Comparison of ENCODE assay signal across 15 mouse cellular contexts in the genomic region with DNA sequence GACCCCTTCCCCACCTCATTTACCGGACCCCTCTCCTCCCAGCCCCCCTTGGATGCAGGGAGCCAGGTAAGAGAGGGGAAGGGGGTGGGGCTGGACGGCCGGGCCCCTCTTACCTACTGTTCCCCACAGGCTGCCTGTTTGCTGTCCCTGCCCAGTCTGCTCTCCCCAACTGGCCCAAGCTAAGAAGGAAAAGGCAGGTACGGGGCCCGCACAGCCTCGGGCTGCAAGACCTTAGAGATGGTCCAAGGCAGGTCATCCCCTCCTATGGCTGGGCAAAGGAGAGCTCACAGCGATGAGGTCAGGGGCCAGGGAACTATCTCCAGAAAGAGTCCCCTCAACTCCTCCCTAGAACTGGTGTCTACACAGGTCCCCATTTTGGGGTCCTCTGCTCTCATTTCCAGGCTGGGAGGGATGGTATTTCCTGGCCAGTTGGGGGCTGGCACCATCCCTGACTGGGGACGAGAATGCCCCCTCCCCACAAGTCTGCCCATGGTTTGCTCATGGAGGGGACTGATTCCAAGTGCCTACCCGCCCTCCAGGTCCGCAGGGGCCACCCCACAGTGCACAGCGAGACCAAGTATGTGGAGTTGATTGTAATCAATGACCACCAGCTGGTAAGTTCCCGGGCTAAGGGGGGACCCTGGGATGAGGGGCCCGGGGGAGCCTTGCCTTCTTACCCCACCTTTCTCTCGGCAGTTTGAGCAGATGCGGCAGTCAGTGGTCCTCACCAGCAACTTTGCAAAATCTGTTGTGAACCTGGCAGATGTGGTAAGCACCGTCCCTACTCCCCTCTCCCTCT. TPM values are rescaled to one million over a fixed set of nuclear protein-coding genes. Genes with fewer than 3 reads are reported as not detected.
DNase-seq lines count a peak whose midpoint lies in the region; ATAC-seq lines count a peak whose summit lies in the region.
"Had no signal": no experiment of that assay in that cellular context is flagged by ENCODE, and none has a peak within 500 bp of the region (broad histone marks: within the 10 kb centered on the region; RNA-seq: fewer than 3 reads in every experiment).

No protein-coding gene starts in this region.

- ATAC-seq in kidney, embryonic 16.5 days (ENCODE audit: low FRiP score, low TSS enrichment) = no peak
- ATAC-seq in hindbrain, embryonic 16.5 days = no peak
- ATAC-seq in midbrain, embryonic 15.5 days (replicated peaks) = no peak
- ATAC-seq: intestine, postnatal 0 days; liver, embryonic 12.5 days; lung, postnatal 0 days had no signal

- WGBS in kidney, embryonic 16.5 days = 31% methylated on average over 16 of the region's 16 CpGs
- 20% methylated on average over 16 of the region's 16 CpGs for WGBS in embryonic facial prominence, embryonic 10.5 days
- WGBS in hindbrain, embryonic 16.5 days = 28% methylated on average over 16 of the region's 16 CpGs
- WGBS in midbrain, embryonic 15.5 days = 29% methylated on average over 16 of the region's 16 CpGs

- H3K9me3 ChIP-seq in kidney, embryonic 16.5 days (ENCODE audit: low read length) = no peaks in the 10 kb centered on the region
- H3K9me3 ChIP-seq in embryonic facial prominence, embryonic 10.5 days = no peaks in the 10 kb centered on the region
- H3K9me3 ChIP-seq in hindbrain, embryonic 16.5 days (ENCODE audit: control insufficient read depth, low read length) = no peaks in the 10 kb centered on the region
- no peaks in the 10 kb centered on the region for H3K9me3 ChIP-seq in midbrain, embryonic 15.5 days
- H3K9me3 ChIP-seq: embryonic facial prominence, embryonic 13.5 days; liver, embryonic 12.5 days had no signal

- no peaks in the 10 kb centered on the region for H3K27me3 ChIP-seq in kidney, embryonic 16.5 days (ENCODE audit: insufficient read depth, low read length)
- H3K27me3 ChIP-seq in embryonic facial prominence, embryonic 10.5 days (replicated peaks; ENCODE audit: low read depth, poor library complexity, severe bottlenecking) = peaks cover 21% of the 10 kb centered on the region
- no peaks in the 10 kb centered on the region for H3K27me3 ChIP-seq in hindbrain, embryonic 16.5 days (replicated peaks; ENCODE audit: control insufficient read depth, insufficient read depth, low read length)
- no peaks in the 10 kb centered on the region for H3K27me3 ChIP-seq in midbrain, embryonic 15.5 days (replicated peaks)

- no peaks in the 10 kb centered on the region for H3K36me3 ChIP-seq in kidney, embryonic 16.5 days (ENCODE audit: insufficient read depth, low read length)
- H3K36me3 ChIP-seq in embryonic facial prominence, embryonic 10.5 days (replicated peaks) = peaks cover 16% of the 10 kb centered on the region
- H3K36me3 ChIP-seq in hindbrain, embryonic 16.5 days (ENCODE audit: control insufficient read depth, insufficient read depth, low read length) = peaks cover 9% of the 10 kb centered on the region; the same call in 1 of the 2 replicates
- H3K36me3 ChIP-seq in midbrain, embryonic 15.5 days (replicated peaks) = peaks cover 12% of the 10 kb centered on the region; the same call in 1 of the 2 replicates
- H3K36me3 ChIP-seq: liver, embryonic 12.5 days had no signal

- H3K9ac ChIP-seq in kidney, embryonic 16.5 days (replicated peaks; ENCODE audit: low read length) = 0 out of 2 replicates have a peak overlapping the region, but pooled peaks have one; percentile 10
- H3K9ac ChIP-seq in hindbrain, embryonic 16.5 days (ENCODE audit: low read depth, low read length) = 0 out of 2 replicates have a peak overlapping the region, but pooled peaks have one; percentile 33
- no peak overlapping the region for H3K9ac ChIP-seq in midbrain, embryonic 15.5 days
- H3K9ac ChIP-seq: embryonic facial prominence, embryonic 13.5 days; liver, embryonic 12.5 days had no signal

- H3K4me3 ChIP-seq in kidney, embryonic 16.5 days (ENCODE audit: low read length) = no peak overlapping the region
- peak overlapping the region; percentile 37 for H3K4me3 ChIP-seq in embryonic facial prominence, embryonic 10.5 days
- no peak overlapping the region for H3K4me3 ChIP-seq in hindbrain, embryonic 16.5 days (ENCODE audit: low read length)
- no peak overlapping the region for H3K4me3 ChIP-seq in midbrain, embryonic 15.5 days
- H3K4me3 ChIP-seq: embryonic facial prominence, embryonic 13.5 days; heart, adult 2 months; layer of hippocampus, adult 2 months; liver, embryonic 12.5 days had no signal

- peaks cover 23% of the 10 kb centered on the region for H3K4me1 ChIP-seq in kidney, embryonic 16.5 days (ENCODE audit: insufficient read depth, low read length)
- H3K4me1 ChIP-seq in embryonic facial prominence, embryonic 10.5 days = peaks cover 82% of the 10 kb centered on the region
- peaks cover 28% of the 10 kb centered on the region for H3K4me1 ChIP-seq in hindbrain, embryonic 16.5 days (ENCODE audit: control insufficient read depth, insufficient read depth, low read depth, low read length)
- H3K4me1 ChIP-seq in midbrain, embryonic 15.5 days = peaks cover 48% of the 10 kb centered on the region

- no peak overlapping the region for H3K27ac ChIP-seq in kidney, embryonic 16.5 days (ENCODE audit: low read length)
- peak overlapping the region; percentile 68 for H3K27ac ChIP-seq in embryonic facial prominence, embryonic 10.5 days (replicated peaks)
- no peak overlapping the region for H3K27ac ChIP-seq in hindbrain, embryonic 16.5 days (ENCODE audit: low read depth, low read length)
- peak overlapping the region; percentile 92; the same call in 1 of the 2 replicates for H3K27ac ChIP-seq in midbrain, embryonic 15.5 days
- H3K27ac ChIP-seq: embryonic facial prominence, embryonic 13.5 days; heart, adult 2 months; layer of hippocampus, adult 2 months; liver, embryonic 12.5 days had no signal

- no peak for DNase-seq in kidney, postnatal 14 days
- no peak for DNase-seq in embryonic facial prominence, embryonic 10.5 days (ENCODE audit: low spot score)
- no peak for DNase-seq in spleen, postnatal 14 days (ENCODE audit: low spot score in 2 of 2)
- DNase-seq in kidney, postnatal 25 days = no peak
- DNase-seq: heart, adult 2 months; heart, postnatal 14 days; thymus, adult 18-20 months had no signal

- no peak overlapping the region for H3K4me2 ChIP-seq in kidney, embryonic 16.5 days (replicated peaks; ENCODE audit: low read depth, low read length)
- no peak overlapping the region for H3K4me2 ChIP-seq in hindbrain, embryonic 16.5 days (ENCODE audit: low read length)
- peak overlapping the region; percentile 14; the same call in 1 of the 2 replicates for H3K4me2 ChIP-seq in midbrain, embryonic 15.5 days
- H3K4me2 ChIP-seq: embryonic facial prominence, embryonic 13.5 days; liver, embryonic 12.5 days had no signal

RNA-seq across cellular contexts. Expression of a gene that starts 10.9 kb away (rescaled TPM):
- polyA plus RNA-seq in kidney, embryonic 16.5 days (2015; fragmentation: Nextera tagmentation; extraction: Ambion mirVana) = 8.7 and 8.8 TPM in 2 replicates
- polyA plus RNA-seq in embryonic facial prominence, embryonic 10.5 days (2016; fragmentation: Nextera tagmentation; extraction: Ambion mirVana) = 16.3 and 21.0 TPM in 2 replicates
- polyA plus RNA-seq in hindbrain, embryonic 16.5 days (2015; fragmentation: Nextera tagmentation; extraction: Ambion mirVana) = 23.6 and 27.7 TPM in 2 replicates
- 34.4 and 40.4 TPM in 2 replicates for polyA plus RNA-seq in midbrain, embryonic 15.5 days (2015; fragmentation: Nextera tagmentation; extraction: Ambion mirVana)

RNA-seq across cellular contexts. Expression of a gene that starts 47.4 kb away (rescaled TPM):
- polyA plus RNA-seq in kidney, embryonic 16.5 days (2015; fragmentation: Nextera tagmentation; extraction: Ambion mirVana) = 54.5 and 55.4 TPM in 2 replicates
- 80.7 and 89.6 TPM in 2 replicates for polyA plus RNA-seq in embryonic facial prominence, embryonic 10.5 days (2016; fragmentation: Nextera tagmentation; extraction: Ambion mirVana)
- polyA plus RNA-seq in hindbrain, embryonic 16.5 days (2015; fragmentation: Nextera tagmentation; extraction: Ambion mirVana) = 27.6 and 29.8 TPM in 2 replicates
- polyA plus RNA-seq in midbrain, embryonic 15.5 days (2015; fragmentation: Nextera tagmentation; extraction: Ambion mirVana) = 36.9 TPM in 2 replicates

Comparison
In these comparisons a context has a peak if more than half of its experiments do, and no peak if none do; other contexts are left out.
1. H3K27ac ChIP-seq: peak in embryonic facial prominence, embryonic 10.5 days (single experiment) and midbrain, embryonic 15.5 days (single experiment); none in kidney, embryonic 16.5 days (single experiment) and hindbrain, embryonic 16.5 days (single experiment).